Mouse (Mus musculus): ENCODE data around the gene Dscam. TPM values are rescaled to one million over a fixed set of nuclear protein-coding genes. Genes with fewer than 3 reads are reported as not detected.

Gene Dscam
- polyA plus RNA-seq, 1 experiment from 2014 or later, result not detected

DNA sequence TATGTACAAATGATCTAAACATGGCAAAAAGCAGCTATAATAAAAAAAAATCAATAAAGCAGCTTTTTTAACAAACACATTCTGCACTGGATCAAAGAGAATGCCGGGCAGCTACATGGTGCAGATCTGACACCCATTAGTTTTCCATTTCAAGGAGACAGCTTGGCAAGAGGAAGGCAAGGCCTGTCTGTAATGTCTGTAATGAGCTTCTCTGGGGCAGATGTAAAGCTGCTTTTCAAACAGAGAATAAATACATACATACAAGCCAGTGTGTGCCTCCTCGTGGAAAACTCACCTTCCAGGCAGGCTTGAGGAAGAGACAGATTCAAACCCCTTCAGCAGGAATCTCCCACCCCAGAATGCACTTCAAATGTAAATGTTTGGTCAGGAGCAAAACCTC, 167.7 kb downstream of the Dscam start:
- H3K9me3 ChIP-seq (ENCODE audit: control insufficient read depth, low read length), result no peaks in the 10 kb centered on the region
- H3K4me2 ChIP-seq (replicated peaks; ENCODE audit: low read depth, low read length), result no peak overlapping the region
- 72% methylated on average over 2 of the region's 2 CpGs for WGBS
- no peak for ATAC-seq (ENCODE audit: low FRiP score, low TSS enrichment)
- H3K4me1 ChIP-seq (ENCODE audit: control insufficient read depth, insufficient read depth, low read length), result no peaks in the 10 kb centered on the region
- H3K36me3 ChIP-seq (ENCODE audit: control insufficient read depth, insufficient read depth, low read length), result no peaks in the 10 kb centered on the region
- H3K4me3 ChIP-seq (ENCODE audit: low read length), result no peak overlapping the region
- no peak overlapping the region for H3K27ac ChIP-seq (ENCODE audit: low read depth, low read length)
- H3K9ac ChIP-seq (ENCODE audit: low read depth, low read length), result no peak overlapping the region
- no peaks in the 10 kb centered on the region for H3K27me3 ChIP-seq (ENCODE audit: control insufficient read depth, insufficient read depth, low read length)

DNA sequence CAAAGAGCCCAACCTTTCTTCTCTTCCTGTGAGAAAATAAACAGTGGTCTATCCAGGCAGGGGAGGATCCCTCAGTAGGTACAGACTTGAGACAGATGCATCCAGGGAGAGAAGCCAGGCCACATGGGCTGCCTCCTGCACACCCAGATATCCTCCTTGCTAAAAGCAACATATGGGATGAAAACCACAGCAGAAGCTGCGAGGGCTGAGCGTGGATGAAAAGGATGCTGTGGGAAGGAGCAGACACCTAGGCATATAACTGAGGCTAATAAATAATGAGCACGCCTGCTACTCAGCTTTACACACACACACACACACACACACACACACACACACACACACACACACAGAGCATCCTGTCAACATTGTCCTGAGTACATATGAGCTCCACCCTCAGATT, 168.4 kb downstream of the Dscam start:
- Histone ChIP-seq H3K27me3 (ENCODE audit: control insufficient read depth, insufficient read depth, low read length) (no peaks in the 10 kb centered on the region), H3K9me3 (ENCODE audit: control insufficient read depth, low read length) (no peaks in the 10 kb centered on the region), H3K27ac (ENCODE audit: low read depth, low read length) (no peak overlapping the region), H3K4me2 (replicated peaks; ENCODE audit: low read depth, low read length) (no peak overlapping the region), H3K9ac (ENCODE audit: low read depth, low read length) (no peak overlapping the region), H3K4me1 (ENCODE audit: control insufficient read depth, insufficient read depth, low read length) (no peaks in the 10 kb centered on the region), H3K36me3 (ENCODE audit: control insufficient read depth, insufficient read depth, low read length) (no peaks in the 10 kb centered on the region), H3K4me3 (ENCODE audit: low read length) (no peak overlapping the region)
- 61% methylated on average over 3 of the region's 3 CpGs for WGBS
- no peak for ATAC-seq (ENCODE audit: low FRiP score, low TSS enrichment)

DNA sequence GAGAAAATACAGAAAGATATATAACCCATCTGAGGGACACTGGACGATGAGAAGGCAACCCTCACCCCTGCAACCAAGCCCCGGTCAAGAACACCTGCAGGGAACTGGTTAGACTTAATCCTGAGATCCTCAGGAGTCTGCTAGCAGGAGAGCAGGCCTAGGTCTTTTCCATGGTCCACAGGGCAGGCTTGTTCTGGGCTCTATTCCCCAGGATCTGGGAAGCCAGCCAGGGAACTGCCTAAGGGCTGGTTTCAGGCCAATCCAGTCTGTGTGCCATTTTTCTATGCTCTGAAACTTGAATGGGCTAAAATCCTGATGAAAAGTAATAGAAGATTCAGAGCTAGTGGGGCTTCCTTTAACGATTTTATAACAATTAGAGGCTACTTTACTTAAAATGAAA, 173.7 kb downstream of the Dscam start:
- 75% methylated on average over 3 of the region's 3 CpGs for WGBS

DNA sequence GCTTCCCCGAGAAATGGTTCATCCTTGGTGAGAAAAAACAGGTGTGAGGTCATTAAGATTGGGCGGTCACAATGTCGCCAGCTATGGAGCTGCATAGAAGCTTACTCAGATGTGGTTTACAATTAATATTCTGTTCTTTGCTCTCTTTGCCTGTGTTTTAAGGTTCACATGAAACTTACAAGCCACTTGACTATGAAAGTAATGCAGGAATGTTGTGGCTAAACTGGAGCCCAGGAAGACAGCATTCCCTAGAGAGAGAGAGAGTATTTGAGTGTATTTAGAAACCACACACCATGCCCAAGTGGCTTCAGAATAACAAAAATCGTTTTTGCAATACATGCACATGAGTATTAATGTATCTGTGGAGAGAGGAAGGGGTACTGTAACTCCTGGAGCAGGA, 174.7 kb downstream of the Dscam start:
- Histone ChIP-seq H3K4me1 (ENCODE audit: control insufficient read depth, insufficient read depth, low read length) (no peaks in the 10 kb centered on the region), H3K4me2 (replicated peaks; ENCODE audit: low read depth, low read length) (no peak overlapping the region), H3K9ac (ENCODE audit: low read depth, low read length) (no peak overlapping the region), H3K4me3 (ENCODE audit: low read length) (no peak overlapping the region), H3K27me3 (ENCODE audit: control insufficient read depth, insufficient read depth, low read length) (no peaks in the 10 kb centered on the region), H3K9me3 (ENCODE audit: control insufficient read depth, low read length) (no peaks in the 10 kb centered on the region), H3K27ac (ENCODE audit: low read depth, low read length) (no peak overlapping the region), H3K36me3 (ENCODE audit: control insufficient read depth, insufficient read depth, low read length) (no peaks in the 10 kb centered on the region)
- ATAC-seq (ENCODE audit: low FRiP score, low TSS enrichment), result no peak
- 81% methylated on average over 4 of the region's 4 CpGs for WGBS

More for the DNA sequence above, 173.7 kb downstream of the Dscam start:
- Histone ChIP-seq H3K27ac (ENCODE audit: low read depth, low read length) (no peak overlapping the region), H3K27me3 (ENCODE audit: control insufficient read depth, insufficient read depth, low read length) (no peaks in the 10 kb centered on the region), H3K36me3 (ENCODE audit: control insufficient read depth, insufficient read depth, low read length) (no peaks in the 10 kb centered on the region), H3K4me2 (replicated peaks; ENCODE audit: low read depth, low read length) (no peak overlapping the region), H3K9me3 (ENCODE audit: control insufficient read depth, low read length) (no peaks in the 10 kb centered on the region), H3K4me3 (ENCODE audit: low read length) (no peak overlapping the region), H3K4me1 (ENCODE audit: control insufficient read depth, insufficient read depth, low read length) (no peaks in the 10 kb centered on the region), H3K9ac (ENCODE audit: low read depth, low read length) (no peak overlapping the region)
- no peak for ATAC-seq (ENCODE audit: low FRiP score, low TSS enrichment)

DNA sequence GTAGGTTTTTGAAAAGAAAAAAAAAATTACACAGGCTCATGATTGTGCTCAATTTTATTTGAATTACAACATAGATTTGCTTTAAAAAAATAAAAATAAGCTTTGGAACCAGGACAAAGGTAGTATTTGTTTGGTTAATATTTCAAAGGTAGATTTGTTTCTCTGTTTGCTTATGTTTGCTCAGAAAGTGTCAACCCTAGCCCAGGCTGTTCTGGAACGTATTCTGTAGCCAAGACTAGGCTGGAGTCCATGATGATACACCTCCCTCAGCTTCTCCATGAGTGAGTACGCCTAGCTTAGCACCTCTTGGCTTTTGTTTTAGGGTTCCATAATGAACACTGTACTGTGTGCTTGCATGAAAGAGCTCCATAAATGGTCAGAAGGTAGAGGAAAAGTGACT, 183.2 kb downstream of the Dscam start:
- no peaks in the 10 kb centered on the region for H3K36me3 ChIP-seq (ENCODE audit: control insufficient read depth, insufficient read depth, low read length)
- H3K9ac ChIP-seq (ENCODE audit: low read depth, low read length), result no peak overlapping the region
- ATAC-seq (ENCODE audit: low FRiP score, low TSS enrichment), result no peak
- H3K27me3 ChIP-seq (ENCODE audit: control insufficient read depth, insufficient read depth, low read length), result no peaks in the 10 kb centered on the region
- no peaks in the 10 kb centered on the region for H3K9me3 ChIP-seq (ENCODE audit: control insufficient read depth, low read length)
- H3K27ac ChIP-seq (ENCODE audit: low read depth, low read length), result no peak overlapping the region
- no peak overlapping the region for H3K4me2 ChIP-seq (replicated peaks; ENCODE audit: low read depth, low read length)
- no peak overlapping the region for H3K4me3 ChIP-seq (ENCODE audit: low read length)
- whole genome bisulfite sequencing, result 77% methylated on average over 2 of the region's 2 CpGs
- no peaks in the 10 kb centered on the region for H3K4me1 ChIP-seq (ENCODE audit: control insufficient read depth, insufficient read depth, low read length)

DNA sequence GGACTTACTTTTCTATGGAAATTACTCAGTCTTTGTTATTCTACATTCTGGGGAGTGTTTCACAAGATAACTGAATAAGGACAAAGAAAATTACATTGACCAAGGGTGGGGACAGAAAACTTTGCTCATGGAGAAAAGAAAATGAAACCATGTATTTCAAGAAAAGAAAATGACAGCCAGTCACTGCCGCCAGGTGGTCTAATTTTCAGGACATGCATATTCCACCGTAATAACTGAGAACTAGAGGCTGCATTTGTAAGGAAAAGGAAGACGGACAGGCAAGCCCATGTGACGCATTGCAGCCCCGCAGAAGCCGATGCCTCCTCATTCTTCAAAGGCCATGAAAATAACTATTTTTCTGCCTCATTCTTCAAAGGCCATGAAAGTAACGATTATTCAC, 197.3 kb downstream of the Dscam start:
- H3K27me3 ChIP-seq (ENCODE audit: control insufficient read depth, insufficient read depth, low read length), result no peaks in the 10 kb centered on the region
- no peaks in the 10 kb centered on the region for H3K36me3 ChIP-seq (ENCODE audit: control insufficient read depth, insufficient read depth, low read length)
- no peak for ATAC-seq (ENCODE audit: low FRiP score, low TSS enrichment)
- H3K9me3 ChIP-seq (ENCODE audit: control insufficient read depth, low read length), result no peaks in the 10 kb centered on the region
- H3K4me2 ChIP-seq (replicated peaks; ENCODE audit: low read depth, low read length), result no peak overlapping the region
- H3K4me3 ChIP-seq (ENCODE audit: low read length), result no peak overlapping the region
- no peak overlapping the region for H3K27ac ChIP-seq (ENCODE audit: low read depth, low read length)
- H3K9ac ChIP-seq (ENCODE audit: low read depth, low read length), result no peak overlapping the region
- WGBS, result 81% methylated on average over 7 of the region's 7 CpGs
- H3K4me1 ChIP-seq (ENCODE audit: control insufficient read depth, insufficient read depth, low read length), result no peaks in the 10 kb centered on the region

DNA sequence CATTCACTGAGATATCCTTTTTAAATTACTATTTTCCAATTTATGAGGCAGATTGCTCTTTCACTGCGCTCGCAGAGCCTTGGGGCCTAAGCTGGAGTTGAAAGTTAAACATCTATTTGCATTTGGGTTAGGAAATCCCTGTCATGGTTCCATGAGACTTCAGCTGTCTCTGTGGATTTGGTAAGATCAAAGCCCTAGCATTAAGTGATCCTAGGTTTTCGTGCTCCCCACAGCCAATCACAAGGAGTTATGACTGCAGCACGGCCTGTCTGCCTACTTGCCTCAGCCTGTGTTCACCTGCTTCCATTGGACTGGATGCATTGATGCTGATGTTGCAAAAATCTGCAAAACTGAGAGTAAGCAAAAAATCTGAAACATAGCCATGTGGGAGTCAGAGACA, 198.8 kb downstream of the Dscam start:
- Histone ChIP-seq H3K27ac (ENCODE audit: low read depth, low read length) (no peak overlapping the region), H3K4me3 (ENCODE audit: low read length) (no peak overlapping the region), H3K4me1 (ENCODE audit: control insufficient read depth, insufficient read depth, low read length) (no peaks in the 10 kb centered on the region), H3K9ac (ENCODE audit: low read depth, low read length) (no peak overlapping the region), H3K36me3 (ENCODE audit: control insufficient read depth, insufficient read depth, low read length) (no peaks in the 10 kb centered on the region), H3K27me3 (ENCODE audit: control insufficient read depth, insufficient read depth, low read length) (no peaks in the 10 kb centered on the region), H3K4me2 (replicated peaks; ENCODE audit: low read depth, low read length) (no peak overlapping the region), H3K9me3 (ENCODE audit: control insufficient read depth, low read length) (no peaks in the 10 kb centered on the region)
- WGBS, result 79% methylated on average over 4 of the region's 4 CpGs
- ATAC-seq (ENCODE audit: low FRiP score, low TSS enrichment), result no peak

DNA sequence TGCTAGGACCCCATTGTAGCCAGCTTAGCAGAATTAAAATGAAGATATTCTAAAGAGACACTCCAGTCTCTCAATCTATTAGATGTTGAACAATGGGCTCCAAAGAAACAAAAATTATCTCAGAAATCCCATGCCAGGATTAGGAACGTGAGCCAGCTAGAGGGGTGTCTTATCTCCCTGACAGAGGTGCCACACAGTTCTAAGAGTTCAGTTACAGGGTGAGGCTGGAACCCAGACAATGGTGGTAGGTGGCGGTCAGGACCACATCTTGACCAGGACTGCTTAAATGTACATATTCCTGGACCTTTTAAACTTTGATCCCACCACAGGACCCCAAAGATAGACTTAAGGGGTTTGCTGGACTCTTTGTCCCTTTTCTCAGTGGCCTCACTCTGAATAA, 200.1 kb downstream of the Dscam start:
- Histone ChIP-seq H3K9me3 (ENCODE audit: control insufficient read depth, low read length) (no peaks in the 10 kb centered on the region), H3K27me3 (ENCODE audit: control insufficient read depth, insufficient read depth, low read length) (no peaks in the 10 kb centered on the region), H3K9ac (ENCODE audit: low read depth, low read length) (no peak overlapping the region), H3K36me3 (ENCODE audit: control insufficient read depth, insufficient read depth, low read length) (no peaks in the 10 kb centered on the region), H3K4me2 (replicated peaks; ENCODE audit: low read depth, low read length) (no peak overlapping the region), H3K4me3 (ENCODE audit: low read length) (no peak overlapping the region), H3K27ac (ENCODE audit: low read depth, low read length) (no peak overlapping the region), H3K4me1 (ENCODE audit: control insufficient read depth, insufficient read depth, low read length) (no peaks in the 10 kb centered on the region)
- no peak for ATAC-seq (ENCODE audit: low FRiP score, low TSS enrichment)
- WGBS, result 92% methylated on average over 2 of the region's 2 CpGs

DNA sequence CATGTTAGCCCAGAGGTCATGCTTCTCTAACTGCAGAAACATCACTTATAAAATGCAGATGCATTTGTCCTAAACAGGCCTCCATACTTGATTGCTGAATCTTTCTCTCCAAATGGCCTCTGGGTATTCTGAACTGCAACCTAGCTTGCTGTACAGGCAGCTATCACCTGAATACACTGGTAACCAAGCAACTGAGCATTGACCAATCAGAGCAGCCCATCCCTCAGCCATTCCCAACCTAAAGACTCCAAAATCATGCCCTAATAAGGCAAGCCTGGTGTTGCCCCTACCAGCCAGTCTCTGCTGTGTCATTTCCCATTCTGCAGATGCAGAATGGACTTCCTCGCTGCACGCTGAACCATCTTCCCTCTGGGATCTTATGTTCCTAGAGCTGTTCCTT, 200.9 kb downstream of the Dscam start:
- Histone ChIP-seq H3K9me3 (ENCODE audit: control insufficient read depth, low read length) (no peaks in the 10 kb centered on the region), H3K4me3 (ENCODE audit: low read length) (no peak overlapping the region), H3K36me3 (ENCODE audit: control insufficient read depth, insufficient read depth, low read length) (no peaks in the 10 kb centered on the region), H3K27ac (ENCODE audit: low read depth, low read length) (no peak overlapping the region), H3K4me1 (ENCODE audit: control insufficient read depth, insufficient read depth, low read length) (no peaks in the 10 kb centered on the region), H3K4me2 (replicated peaks; ENCODE audit: low read depth, low read length) (no peak overlapping the region), H3K9ac (ENCODE audit: low read depth, low read length) (no peak overlapping the region), H3K27me3 (ENCODE audit: control insufficient read depth, insufficient read depth, low read length) (no peaks in the 10 kb centered on the region)
- no peak for ATAC-seq (ENCODE audit: low FRiP score, low TSS enrichment)
- 86% methylated on average over 2 of the region's 2 CpGs for WGBS
